Mouse (Mus musculus) neural tube, embryonic 15.5 days (tissue): ENCODE measurements around the gene Sirt7. TPM values are rescaled to one million over a fixed set of nuclear protein-coding genes. Genes with fewer than 3 reads are reported as not detected.
A peak's percentile ranks its signal among the peaks of the same experiment; 100 is the strongest.
"Not testable (repeated sequence)": the region's sequence is repeated elsewhere in the genome, so short reads cannot be mapped to it uniquely, and the experiment has no call there.

Experiments used
- ATAC-seq: fragments of 200-750 bp; cut with Nextera tagmentation; 2 replicates; pipeline ENCODE4 v1.8.0; 2017; ENCODE audit warnings: mild to moderate bottlenecking, moderate TSS enrichment, moderate library complexity; ENCODE audit not compliant: low FRiP score
- H3K27ac ChIP-seq: fragments of 300-500 bp; sonication (generic); replicated peaks from 2 replicates; pipeline ENCODE4 v1.5.1; 2015; ENCODE audit warnings: mild to moderate bottlenecking, inconsistent platforms
- H3K27me3 ChIP-seq: fragments of 300-500 bp; sonication (generic); replicated peaks from 2 replicates; pipeline ENCODE4 v1.6.1; 2015; ENCODE audit warnings: inconsistent platforms
- H3K36me3 ChIP-seq: fragments of 300-500 bp; sonication (generic); 2 replicates; pipeline ENCODE4 v1.6.1; 2015; ENCODE audit warnings: inconsistent platforms
- H3K4me1 ChIP-seq: fragments of 300-500 bp; sonication (generic); 2 replicates; pipeline ENCODE4 v1.6.1; 2015; ENCODE audit warnings: inconsistent platforms
- H3K4me2 ChIP-seq: fragments of 300-500 bp; sonication (generic); 2 replicates; pipeline ENCODE4 v1.6.1; 2015; ENCODE audit warnings: inconsistent platforms, mild to moderate bottlenecking, moderate library complexity
- H3K4me3 ChIP-seq: fragments of 300-500 bp; sonication (generic); replicated peaks from 2 replicates; pipeline ENCODE4 v1.5.1; 2015; ENCODE audit warnings: mild to moderate bottlenecking, inconsistent platforms
- H3K9ac ChIP-seq: fragments of 300-500 bp; sonication (generic); replicated peaks from 2 replicates; pipeline ENCODE4 v1.6.1; 2015; ENCODE audit warnings: mild to moderate bottlenecking, inconsistent platforms
- H3K9me3 ChIP-seq: fragments of 300-500 bp; sonication (generic); replicated peaks from 2 replicates; pipeline ENCODE4 v1.6.1; 2016; ENCODE audit warnings: inconsistent platforms
- WGBS: fragments of 180-500 bp; shearing (Covaris S2); methylation state at CpG from one replicate; pipeline ENCODE4 v1.1.7; 2015; ENCODE audit warnings: mixed read lengths; 5-methylcytosine and 5-hydroxymethylcytosine counted together
- polyA plus RNA-seq: library from polyadenylated mRNA; unstranded; fragments of >200 nt; fragmentation: Nextera tagmentation; extraction: Ambion mirVana; gene quantifications from 2 replicates; pipeline ENCODE4 v1.2.1, GENCODE M21; 2015

Gene Sirt7
- polyA plus RNA-seq, 1 experiment from 2014 or later = 43.2 TPM

- peak within 1 kb of the TSS; percentile 90 for H3K27ac ChIP-seq
- peaks cover 55% of the 10 kb centered on the region for H3K36me3 ChIP-seq
- H3K4me3 ChIP-seq = peak within 1 kb of the TSS; percentile 97
- H3K27me3 ChIP-seq = no peaks in the 10 kb centered on the region
- WGBS = under 1% methylated on average over 88 of the region's 88 CpGs
- no peaks in the 10 kb centered on the region for H3K9me3 ChIP-seq
- H3K4me1 ChIP-seq = peaks cover 30% of the 10 kb centered on the region
- ATAC-seq = peak; percentile 97
- peak within 1 kb of the TSS; percentile 95 for H3K4me2 ChIP-seq
- H3K9ac ChIP-seq = peak within 1 kb of the TSS; percentile 96
Observed at GRCm38 (mm10) chr11:120598283-120598989, 26.6 kb downstream of the Sirt7 start, which contains the start of the genes Alyref and Anapc11. Alyref (minus strand) TSS chr11:120598365. Anapc11 (plus strand) TSS chr11:120598421.

GRCm38 (mm10) chr11:120597240-120598235, 27.5 kb downstream of the Sirt7 start:
- H3K4me3 ChIP-seq = peak overlapping the region; percentile 97
- peaks cover 55% of the 10 kb centered on the region for H3K36me3 ChIP-seq
- no peaks in the 10 kb centered on the region for H3K9me3 ChIP-seq
- ATAC-seq = peak; percentile 62
- peak overlapping the region; percentile 90 for H3K27ac ChIP-seq
- H3K4me2 ChIP-seq = peak overlapping the region; percentile 95
- peak overlapping the region; percentile 96 for H3K9ac ChIP-seq
- peaks cover 31% of the 10 kb centered on the region for H3K4me1 ChIP-seq
- no peaks in the 10 kb centered on the region for H3K27me3 ChIP-seq
- 4% methylated on average over 99 of the region's 99 CpGs for WGBS

- Histone ChIP-seq H3K36me3 (peaks cover 88% of the 10 kb centered on the region), H3K4me3 (no peak overlapping the region), H3K27ac (no peak overlapping the region), H3K9ac (no peak overlapping the region), H3K27me3 (no peaks in the 10 kb centered on the region), H3K9me3 (no peaks in the 10 kb centered on the region), H3K4me1 (0 out of 2 replicates have a peak, but pooled peaks cover 2% of the 10 kb centered on the region), H3K4me2 (no peak overlapping the region)
- WGBS = 93% methylated on average over 6 of the region's 6 CpGs
- ATAC-seq = no peak
Observed at GRCm38 (mm10) chr11:120588531-120588930, 36.5 kb downstream of the Sirt7 start.

- Histone ChIP-seq H3K4me1 (peaks cover 25% of the 10 kb centered on the region), H3K4me3 (no peak overlapping the region), H3K9ac (no peak overlapping the region), H3K4me2 (no peak overlapping the region), H3K36me3 (peaks cover 49% of the 10 kb centered on the region), H3K27ac (no peak overlapping the region), H3K27me3 (no peaks in the 10 kb centered on the region), H3K9me3 (no peaks in the 10 kb centered on the region)
- ATAC-seq = no peak
- 94% methylated on average over 1 of the region's 1 CpGs for WGBS
Observed at GRCm38 (mm10) chr11:120583937-120584336, 41.1 kb downstream of the Sirt7 start.

GRCm38 (mm10) chr11:120582982-120583293, 42.1 kb downstream of the Sirt7 start:
- not testable (repeated sequence) for H3K9ac ChIP-seq, H3K9me3 ChIP-seq, ATAC-seq, H3K27me3 ChIP-seq, H3K4me3 ChIP-seq, H3K4me2 ChIP-seq
- Histone ChIP-seq H3K4me1 (peaks cover 28% of the 10 kb centered on the region), H3K27ac (0 out of 2 replicates have a peak overlapping the region, but pooled peaks have one; percentile 97), H3K36me3 (peaks cover 51% of the 10 kb centered on the region)
- 94% methylated on average over 2 of the region's 2 CpGs for WGBS

- Histone ChIP-seq H3K4me1 (peaks cover 28% of the 10 kb centered on the region), H3K9ac (peak overlapping the region; percentile 91), H3K36me3 (peaks cover 51% of the 10 kb centered on the region), H3K4me2 (peak overlapping the region; percentile 96), H3K4me3 (peak overlapping the region; percentile 89), H3K27me3 (no peaks in the 10 kb centered on the region), H3K9me3 (no peaks in the 10 kb centered on the region), H3K27ac (peak overlapping the region; percentile 97)
- 64% methylated on average over 8 of the region's 8 CpGs for WGBS
- ATAC-seq = no peak; the same call in 1 of the 2 replicates
Observed at GRCm38 (mm10) chr11:120582268-120582981, 42.6 kb downstream of the Sirt7 start.

GRCm38 (mm10) chr11:120581490-120582267, 43.4 kb downstream of the Sirt7 start, which contains the start of gene Arhgdia:
Arhgdia (minus strand) TSS chr11:120581624.
- peaks cover 48% of the 10 kb centered on the region for H3K36me3 ChIP-seq
- WGBS = 5% methylated on average over 70 of the region's 75 CpGs
- peak; percentile 80 for ATAC-seq

GRCm38 (mm10) chr11:120580871-120581331, 44.1 kb downstream of the Sirt7 start:
- ATAC-seq = peak; percentile 49
- WGBS = under 1% methylated on average over 33 of the region's 44 CpGs

More at GRCm38 (mm10) chr11:120581490-120582267, 43.4 kb downstream of the Sirt7 start, which contains the start of gene Arhgdia:
- Histone ChIP-seq H3K27ac (peak within 1 kb of the TSS; percentile 97), H3K9me3 (no peaks in the 10 kb centered on the region), H3K4me1 (peaks cover 28% of the 10 kb centered on the region), H3K4me3 (peak within 1 kb of the TSS; percentile 89), H3K9ac (peak within 1 kb of the TSS; percentile 91), H3K27me3 (no peaks in the 10 kb centered on the region), H3K4me2 (peak within 1 kb of the TSS; percentile 96)

GRCm38 (mm10) chr11:120580190-120580589, 44.9 kb downstream of the Sirt7 start:
- H3K4me3 ChIP-seq = peak overlapping the region; percentile 89
- WGBS = 64% methylated on average over 7 of the region's 7 CpGs

More at GRCm38 (mm10) chr11:120580871-120581331, 44.1 kb downstream of the Sirt7 start:
- Histone ChIP-seq H3K4me1 (peaks cover 28% of the 10 kb centered on the region), H3K27ac (peak overlapping the region; percentile 97), H3K4me2 (peak overlapping the region; percentile 96), H3K9me3 (no peaks in the 10 kb centered on the region), H3K4me3 (peak overlapping the region; percentile 89), H3K36me3 (peaks cover 40% of the 10 kb centered on the region), H3K27me3 (no peaks in the 10 kb centered on the region), H3K9ac (peak overlapping the region; percentile 91)

GRCm38 (mm10) chr11:120579316-120580107, 45.5 kb downstream of the Sirt7 start:
- peak overlapping the region; percentile 89 for H3K4me3 ChIP-seq
- H3K27ac ChIP-seq = peak overlapping the region; percentile 97
- H3K36me3 ChIP-seq = peaks cover 30% of the 10 kb centered on the region
- H3K4me1 ChIP-seq = peaks cover 31% of the 10 kb centered on the region
- peak overlapping the region; percentile 91; the same call in 1 of the 2 replicates for H3K9ac ChIP-seq
- H3K27me3 ChIP-seq = no peaks in the 10 kb centered on the region
- H3K4me2 ChIP-seq = peak overlapping the region; percentile 96
- no peaks in the 10 kb centered on the region for H3K9me3 ChIP-seq
- 71% methylated on average over 15 of the region's 15 CpGs for WGBS
- ATAC-seq = no peak

More at GRCm38 (mm10) chr11:120580190-120580589, 44.9 kb downstream of the Sirt7 start:
- no peaks in the 10 kb centered on the region for H3K9me3 ChIP-seq
- no peak for ATAC-seq
- peak overlapping the region; percentile 96 for H3K4me2 ChIP-seq
- peak overlapping the region; percentile 91 for H3K9ac ChIP-seq
- H3K27me3 ChIP-seq = no peaks in the 10 kb centered on the region
- peaks cover 34% of the 10 kb centered on the region for H3K36me3 ChIP-seq
- peaks cover 28% of the 10 kb centered on the region for H3K4me1 ChIP-seq
- H3K27ac ChIP-seq = peak overlapping the region; percentile 97
